Mouse (Mus musculus): ENCODE measurements around the gene BC052040.

DNA sequence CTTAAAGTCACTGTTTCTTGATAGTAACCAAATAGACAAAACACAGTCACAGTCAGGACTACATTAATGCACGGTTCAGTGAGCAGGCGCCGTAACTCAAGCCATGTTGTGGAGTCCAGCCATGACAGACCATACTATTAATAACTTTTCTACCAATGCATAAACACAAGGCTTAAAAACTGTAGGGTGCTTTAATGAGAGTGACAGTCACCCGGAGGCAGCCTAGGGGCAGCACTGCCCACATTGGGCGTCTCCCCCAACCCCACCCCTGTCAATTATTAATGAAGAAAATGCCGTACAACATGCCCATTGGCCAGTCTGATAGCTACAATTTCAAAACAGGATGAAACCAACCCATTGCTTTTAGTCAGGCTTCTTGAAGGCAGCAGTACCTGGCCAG, 153.3 kb downstream of the BC052040 start:
- TF ChIP-seq POLR2A (IDR thresholded peaks at IDR 0.05; ENCODE audit: insufficient read depth, low read depth, low read length) = no peak
- TF ChIP-seq EP300 (IDR thresholded peaks at IDR 0.05; ENCODE audit: insufficient read depth, low read depth, low read length) = no peak

All from heart, adult 2 months (tissue).